Mouse (Mus musculus) small intestine, adult 10 weeks (tissue): Measurements from ENCODE around the gene Luzp1. TPM values are rescaled to one million over a fixed set of nuclear protein-coding genes. Genes with fewer than 3 reads are reported as not detected.

Experiments
- polyA plus RNA-seq: library from polyadenylated mRNA; stranded (reverse); fragments of 350-450 nt; fragmentation: Illumina TruSeq; extraction: RNeasy Lipid Tissue Mini Kit (QIAGEN cat#74804); gene quantifications from one replicate; pipeline ENCODE4 v1.2.3, GENCODE M21; 2014; ENCODE audit warnings: low replicate concordance

Gene Luzp1
- 107 TPM for polyA plus RNA-seq

GRCm38 (mm10) chr4:136469371-136469903 lies at the start of gene Luzp1:
TSS of gene Luzp1 (plus strand) at chr4:136469761.

GRCm38 (mm10) chr4:136423224-136423623 lies 46.3 kb upstream of the Luzp1 start, which contains the start of gene Htr1d:
TSS of gene Htr1d (plus strand) at chr4:136423524.

GRCm38 (mm10) chr4:136462086-136462838 lies 7.3 kb upstream of the Luzp1 start, which contains the start of gene 6030445D17Rik:
TSS of gene 6030445D17Rik (plus strand) at chr4:136462250.

GRCm38 (mm10) chr4:136602568-136602967 lies 133.0 kb downstream of the Luzp1 start, which contains the start of gene Kdm1a:
TSS of gene Kdm1a (minus strand) at chr4:136602723.

Other genes starting within 250 kb of the Luzp1 start
- 6.1 TPM for gene Tcea3, start 222.0 kb upstream of the Luzp1 start, polyA plus RNA-seq
- 2.9 TPM for gene Zfp46, start 185.1 kb upstream of the Luzp1 start, polyA plus RNA-seq
- 110 TPM for gene Hnrnpr, start 158.8 kb upstream of the Luzp1 start, polyA plus RNA-seq
- not detected for gene Htr1d, start 46.2 kb upstream of the Luzp1 start, polyA plus RNA-seq
- 1.3 TPM for gene 6030445D17Rik, start 7.5 kb upstream of the Luzp1 start, polyA plus RNA-seq
- gene Kdm1a, start 133.0 kb downstream of the Luzp1 start, polyA plus RNA-seq = 57.2 TPM
- not detected for gene Tex46, start 140.7 kb downstream of the Luzp1 start, polyA plus RNA-seq
- not detected for gene Lactbl1, start 152.9 kb downstream of the Luzp1 start, polyA plus RNA-seq